Mouse (Mus musculus) right cerebral cortex, adult 18-20 months (tissue): Measurements from ENCODE around the gene Cebpzos.
A peak's percentile ranks its signal among the peaks of the same experiment; 100 is the strongest.

Source experiments
- DNase-seq: peaks from one replicate; pipeline ENCODE4 v3.0.0; 2022; ENCODE audit warnings: mixed read lengths

Gene Cebpzos

GRCm38 (mm10) chr17:78938927-78939326 lies 22.6 kb downstream of the Cebpzos start:
- no peak for DNase-seq

- no peak for DNase-seq
Measured at GRCm38 (mm10) chr17:78942579-78942978, 26.3 kb downstream of the Cebpzos start.

GRCm38 (mm10) chr17:78951225-78951624 lies 34.9 kb downstream of the Cebpzos start:
- DNase-seq, result no peak

- DNase-seq, result no peak
Measured at GRCm38 (mm10) chr17:78952070-78952469, 35.8 kb downstream of the Cebpzos start.

- no peak for DNase-seq
Measured at GRCm38 (mm10) chr17:78953240-78953639, 36.9 kb downstream of the Cebpzos start.

- DNase-seq, result no peak
Measured at GRCm38 (mm10) chr17:78959473-78959872, 43.2 kb downstream of the Cebpzos start.

GRCm38 (mm10) chr17:78964387-78964786 lies 48.1 kb downstream of the Cebpzos start:
- peak; percentile 28 for DNase-seq

- DNase-seq, result no peak
Measured at GRCm38 (mm10) chr17:78966092-78966883, 50.0 kb downstream of the Cebpzos start.

GRCm38 (mm10) chr17:78968500-78968899 lies 52.2 kb downstream of the Cebpzos start:
- no peak for DNase-seq
